Mouse (Mus musculus): ENCODE data around the gene Pin1rt1. TPM values are rescaled to one million over a fixed set of nuclear protein-coding genes. Genes with fewer than 3 reads are reported as not detected.
A peak's percentile ranks its signal among the peaks of the same experiment; 100 is the strongest.

The Pin1rt1 gene
- polyA plus RNA-seq (2015; fragmentation: Nextera tagmentation; extraction: Ambion mirVana) = 0.18 TPM in 1 of 2 replicates, not detected in the other

GRCm38 (mm10) chr2:104716279-104716678, at the start of gene Pin1rt1:
Gene Pin1rt1 (minus strand): TSS chr2:104716379.
- Histone ChIP-seq H3K4me3 (replicated peaks; ENCODE audit: low read length) (no peak within 1 kb of the TSS), H3K27me3 (replicated peaks; ENCODE audit: control insufficient read depth, insufficient read depth, low read length) (no peaks in the 10 kb centered on the region), H3K9me3 (ENCODE audit: control insufficient read depth, low read length) (no peaks in the 10 kb centered on the region), H3K27ac (ENCODE audit: low read length) (no peak within 1 kb of the TSS), H3K9ac (replicated peaks; ENCODE audit: low read depth, low read length) (no peak within 1 kb of the TSS), H3K36me3 (ENCODE audit: control insufficient read depth, insufficient read depth) (no peaks in the 10 kb centered on the region), H3K4me2 (ENCODE audit: low read length) (no peak within 1 kb of the TSS), H3K4me1 (replicated peaks; ENCODE audit: control insufficient read depth, insufficient read depth, low read length) (peaks cover 7% of the 10 kb centered on the region)
- ATAC-seq = no peak
- WGBS = 87% methylated on average over 4 of the region's 4 CpGs

- H3K4me2 ChIP-seq (ENCODE audit: low read length) = no peak overlapping the region
- ATAC-seq = no peak
- H3K4me1 ChIP-seq (replicated peaks; ENCODE audit: control insufficient read depth, insufficient read depth, low read length) = no peaks in the 10 kb centered on the region
- H3K27ac ChIP-seq (ENCODE audit: low read length) = no peak overlapping the region
- H3K36me3 ChIP-seq (ENCODE audit: control insufficient read depth, insufficient read depth) = peaks cover 12% of the 10 kb centered on the region
- no peak overlapping the region for H3K9ac ChIP-seq (replicated peaks; ENCODE audit: low read depth, low read length)
- H3K4me3 ChIP-seq (replicated peaks; ENCODE audit: low read length) = no peak overlapping the region
- H3K9me3 ChIP-seq (ENCODE audit: control insufficient read depth, low read length) = no peaks in the 10 kb centered on the region
- WGBS = 93% methylated on average over 4 of the region's 4 CpGs
- no peaks in the 10 kb centered on the region for H3K27me3 ChIP-seq (replicated peaks; ENCODE audit: control insufficient read depth, insufficient read depth, low read length)
Observed at GRCm38 (mm10) chr2:104764018-104764417, 47.8 kb upstream of the Pin1rt1 start.

GRCm38 (mm10) chr2:104763134-104763703, 47.0 kb upstream of the Pin1rt1 start:
- Histone ChIP-seq H3K36me3 (ENCODE audit: control insufficient read depth, insufficient read depth) (peaks cover 11% of the 10 kb centered on the region), H3K4me1 (replicated peaks; ENCODE audit: control insufficient read depth, insufficient read depth, low read length) (no peaks in the 10 kb centered on the region), H3K27ac (ENCODE audit: low read length) (no peak overlapping the region), H3K9me3 (ENCODE audit: control insufficient read depth, low read length) (no peaks in the 10 kb centered on the region), H3K27me3 (replicated peaks; ENCODE audit: control insufficient read depth, insufficient read depth, low read length) (no peaks in the 10 kb centered on the region), H3K9ac (replicated peaks; ENCODE audit: low read depth, low read length) (no peak overlapping the region), H3K4me2 (ENCODE audit: low read length) (no peak overlapping the region), H3K4me3 (replicated peaks; ENCODE audit: low read length) (no peak overlapping the region)
- WGBS = 90% methylated on average over 8 of the region's 8 CpGs
- ATAC-seq = no peak

GRCm38 (mm10) chr2:104750611-104751010, 34.4 kb upstream of the Pin1rt1 start:
- WGBS = 60% methylated on average over 3 of the region's 3 CpGs
- Histone ChIP-seq H3K4me1 (replicated peaks; ENCODE audit: control insufficient read depth, insufficient read depth, low read length) (no peaks in the 10 kb centered on the region), H3K36me3 (ENCODE audit: control insufficient read depth, insufficient read depth) (0 out of 2 replicates have a peak, but pooled peaks cover 3% of the 10 kb centered on the region), H3K27me3 (replicated peaks; ENCODE audit: control insufficient read depth, insufficient read depth, low read length) (no peaks in the 10 kb centered on the region), H3K4me3 (replicated peaks; ENCODE audit: low read length) (no peak overlapping the region), H3K9me3 (ENCODE audit: control insufficient read depth, low read length) (no peaks in the 10 kb centered on the region), H3K27ac (ENCODE audit: low read length) (no peak overlapping the region), H3K9ac (replicated peaks; ENCODE audit: low read depth, low read length) (no peak overlapping the region), H3K4me2 (ENCODE audit: low read length) (no peak overlapping the region)
- ATAC-seq = no peak

- H3K36me3 ChIP-seq (ENCODE audit: control insufficient read depth, insufficient read depth) = 0 out of 2 replicates have a peak, but pooled peaks cover 3% of the 10 kb centered on the region
- ATAC-seq = no peak
- no peaks in the 10 kb centered on the region for H3K27me3 ChIP-seq (replicated peaks; ENCODE audit: control insufficient read depth, insufficient read depth, low read length)
- H3K9ac ChIP-seq (replicated peaks; ENCODE audit: low read depth, low read length) = no peak overlapping the region
- H3K9me3 ChIP-seq (ENCODE audit: control insufficient read depth, low read length) = no peaks in the 10 kb centered on the region
- no peak overlapping the region for H3K4me2 ChIP-seq (ENCODE audit: low read length)
- H3K4me1 ChIP-seq (replicated peaks; ENCODE audit: control insufficient read depth, insufficient read depth, low read length) = no peaks in the 10 kb centered on the region
- H3K27ac ChIP-seq (ENCODE audit: low read length) = no peak overlapping the region
- WGBS = 76% methylated on average over 5 of the region's 5 CpGs
- no peak overlapping the region for H3K4me3 ChIP-seq (replicated peaks; ENCODE audit: low read length)
Observed at GRCm38 (mm10) chr2:104748652-104749183, 32.5 kb upstream of the Pin1rt1 start.

- no peaks in the 10 kb centered on the region for H3K9me3 ChIP-seq (ENCODE audit: control insufficient read depth, low read length)
- H3K4me1 ChIP-seq (replicated peaks; ENCODE audit: control insufficient read depth, insufficient read depth, low read length) = peaks cover 15% of the 10 kb centered on the region
- no peak overlapping the region for H3K4me3 ChIP-seq (replicated peaks; ENCODE audit: low read length)
- no peak for ATAC-seq
- H3K4me2 ChIP-seq (ENCODE audit: low read length) = no peak overlapping the region
- 61% methylated on average over 8 of the region's 8 CpGs for WGBS
- no peak overlapping the region for H3K9ac ChIP-seq (replicated peaks; ENCODE audit: low read depth, low read length)
- H3K27ac ChIP-seq (ENCODE audit: low read length) = no peak overlapping the region
- H3K36me3 ChIP-seq (ENCODE audit: control insufficient read depth, insufficient read depth) = no peaks in the 10 kb centered on the region
- H3K27me3 ChIP-seq (replicated peaks; ENCODE audit: control insufficient read depth, insufficient read depth, low read length) = peaks cover 2% of the 10 kb centered on the region
Observed at GRCm38 (mm10) chr2:104746251-104746650, 30.1 kb upstream of the Pin1rt1 start.

GRCm38 (mm10) chr2:104743971-104744370, 27.8 kb upstream of the Pin1rt1 start:
- peaks cover 2% of the 10 kb centered on the region for H3K27me3 ChIP-seq (replicated peaks; ENCODE audit: control insufficient read depth, insufficient read depth, low read length)
- H3K36me3 ChIP-seq (ENCODE audit: control insufficient read depth, insufficient read depth) = no peaks in the 10 kb centered on the region
- ATAC-seq = no peak
- no peaks in the 10 kb centered on the region for H3K9me3 ChIP-seq (ENCODE audit: control insufficient read depth, low read length)
- H3K27ac ChIP-seq (ENCODE audit: low read length) = no peak overlapping the region
- H3K4me1 ChIP-seq (replicated peaks; ENCODE audit: control insufficient read depth, insufficient read depth, low read length) = peaks cover 19% of the 10 kb centered on the region
- H3K9ac ChIP-seq (replicated peaks; ENCODE audit: low read depth, low read length) = no peak overlapping the region
- no peak overlapping the region for H3K4me2 ChIP-seq (ENCODE audit: low read length)
- no peak overlapping the region for H3K4me3 ChIP-seq (replicated peaks; ENCODE audit: low read length)
- 47% methylated on average over 5 of the region's 5 CpGs for WGBS

- peaks cover 19% of the 10 kb centered on the region for H3K4me1 ChIP-seq (replicated peaks; ENCODE audit: control insufficient read depth, insufficient read depth, low read length)
- peak overlapping the region; percentile 79 for H3K4me3 ChIP-seq (replicated peaks; ENCODE audit: low read length)
- H3K9me3 ChIP-seq (ENCODE audit: control insufficient read depth, low read length) = no peaks in the 10 kb centered on the region
- WGBS = 19% methylated on average over 7 of the region's 7 CpGs
- H3K27ac ChIP-seq (ENCODE audit: low read length) = no peak overlapping the region
- H3K4me2 ChIP-seq (ENCODE audit: low read length) = peak overlapping the region; percentile 98
- H3K27me3 ChIP-seq (replicated peaks; ENCODE audit: control insufficient read depth, insufficient read depth, low read length) = peaks cover 2% of the 10 kb centered on the region
- no peaks in the 10 kb centered on the region for H3K36me3 ChIP-seq (ENCODE audit: control insufficient read depth, insufficient read depth)
- no peak for ATAC-seq
- peak overlapping the region; percentile 72; the same call in 1 of the 2 replicates for H3K9ac ChIP-seq (replicated peaks; ENCODE audit: low read depth, low read length)
Observed at GRCm38 (mm10) chr2:104743160-104743559, 27.0 kb upstream of the Pin1rt1 start.

- Histone ChIP-seq H3K4me2 (ENCODE audit: low read length) (peak within 1 kb of the TSS; percentile 98), H3K27me3 (replicated peaks; ENCODE audit: control insufficient read depth, insufficient read depth, low read length) (peaks cover 2% of the 10 kb centered on the region), H3K4me1 (replicated peaks; ENCODE audit: control insufficient read depth, insufficient read depth, low read length) (peaks cover 19% of the 10 kb centered on the region), H3K9me3 (ENCODE audit: control insufficient read depth, low read length) (no peaks in the 10 kb centered on the region), H3K4me3 (replicated peaks; ENCODE audit: low read length) (peak within 1 kb of the TSS; percentile 79), H3K27ac (ENCODE audit: low read length) (no peak within 1 kb of the TSS), H3K9ac (replicated peaks; ENCODE audit: low read depth, low read length) (peak within 1 kb of the TSS; percentile 72), H3K36me3 (ENCODE audit: control insufficient read depth, insufficient read depth) (no peaks in the 10 kb centered on the region)
- under 1% methylated on average over 31 of the region's 31 CpGs for WGBS
- peak; percentile 94 for ATAC-seq
Observed at GRCm38 (mm10) chr2:104742741-104743064, 26.5 kb upstream of the Pin1rt1 start, which contains the start of gene Depdc7. Gene Depdc7 (minus strand): TSS chr2:104742878.
